Mouse (Mus musculus) cerebellum, adult 9-11 months (tissue): ENCODE data around the gene Pcsk6.

Experiments used
- DNase-seq: peaks from one replicate; pipeline ENCODE4 v3.0.0; 2022

Pcsk6 gene

DNA sequence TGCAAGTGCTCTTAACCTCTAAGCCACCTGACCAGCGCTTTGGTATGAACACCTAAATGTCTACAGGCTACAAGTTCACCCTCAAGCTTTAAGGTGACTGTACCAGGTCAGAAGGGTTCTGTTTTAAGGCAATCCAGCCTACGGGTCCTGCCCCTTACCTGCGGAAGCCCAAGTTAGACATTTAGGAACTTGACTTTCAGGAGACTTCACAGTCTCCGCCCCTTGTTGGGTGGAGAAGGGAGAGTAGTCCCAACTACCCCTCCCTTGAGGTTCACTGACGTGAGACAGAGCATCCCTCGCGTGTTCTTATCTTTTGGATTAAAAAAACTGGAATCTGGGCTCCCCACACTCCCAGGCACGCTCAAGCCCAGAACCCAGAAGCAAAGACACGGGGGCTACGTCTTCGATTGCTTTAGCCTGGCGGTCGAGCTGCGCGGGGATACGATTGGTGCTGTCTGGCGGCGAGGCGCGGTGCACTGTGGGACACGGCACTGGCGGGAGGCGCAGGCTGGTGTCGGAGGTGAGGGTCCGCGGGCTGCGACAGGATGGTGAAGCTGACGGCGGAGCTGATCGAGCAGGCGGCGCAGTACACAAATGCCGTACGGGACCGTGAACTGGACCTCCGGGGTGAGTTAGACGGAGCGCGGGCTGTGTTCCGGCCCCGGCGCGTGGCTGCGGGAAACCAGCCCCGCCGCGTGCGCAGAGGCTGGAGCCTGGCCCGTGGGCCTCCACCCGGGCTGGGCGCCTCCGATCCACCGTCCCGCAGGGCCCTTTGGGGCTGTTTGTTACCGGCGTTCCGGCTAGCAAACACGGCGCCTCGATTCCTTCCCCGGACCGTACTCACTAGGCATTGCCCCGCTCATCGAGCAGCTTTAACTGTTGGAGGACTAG is 198.8 kb downstream of the Pcsk6 start:
- DNase-seq = peak; percentile 84

DNA sequence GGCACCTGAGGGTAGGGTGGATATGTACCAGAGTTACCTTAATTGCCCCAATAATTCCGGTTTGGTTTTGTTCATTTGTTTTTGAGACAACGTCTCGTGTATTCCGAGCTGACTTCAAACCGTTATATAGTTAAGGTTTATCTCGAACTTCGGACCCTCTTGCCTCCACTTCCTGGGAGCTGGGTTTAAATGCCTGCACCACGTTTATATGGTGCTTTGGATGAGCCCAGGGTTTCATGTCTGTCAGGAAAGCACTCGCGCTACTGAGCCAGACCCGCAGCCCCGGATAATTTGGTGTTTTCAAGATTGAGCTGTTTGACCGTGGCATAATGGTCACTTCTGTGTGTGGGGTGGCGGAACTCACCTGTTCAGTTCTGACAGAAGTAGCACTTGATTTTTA is 199.5 kb downstream of the Pcsk6 start:
- DNase-seq = no peak

DNA sequence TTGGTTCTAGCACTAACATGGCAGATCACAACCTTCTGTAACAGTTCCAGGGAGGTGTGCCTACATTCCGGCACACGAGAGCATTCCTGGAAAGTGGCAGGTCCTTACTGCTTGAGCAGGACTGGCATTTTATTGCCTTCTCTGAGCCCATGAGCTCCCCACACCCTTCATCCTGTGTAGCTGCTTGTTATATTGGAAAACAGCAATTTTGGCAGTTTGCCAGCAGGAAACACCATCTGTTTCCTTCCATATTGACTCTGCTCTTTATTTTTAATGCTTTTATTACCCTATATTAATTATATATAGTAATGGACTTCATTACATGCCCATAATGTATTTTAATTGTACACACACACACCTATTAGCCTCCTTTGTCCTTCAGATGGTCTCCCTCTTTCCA is 214.9 kb downstream of the Pcsk6 start:
- peak; percentile 44 for DNase-seq

DNA sequence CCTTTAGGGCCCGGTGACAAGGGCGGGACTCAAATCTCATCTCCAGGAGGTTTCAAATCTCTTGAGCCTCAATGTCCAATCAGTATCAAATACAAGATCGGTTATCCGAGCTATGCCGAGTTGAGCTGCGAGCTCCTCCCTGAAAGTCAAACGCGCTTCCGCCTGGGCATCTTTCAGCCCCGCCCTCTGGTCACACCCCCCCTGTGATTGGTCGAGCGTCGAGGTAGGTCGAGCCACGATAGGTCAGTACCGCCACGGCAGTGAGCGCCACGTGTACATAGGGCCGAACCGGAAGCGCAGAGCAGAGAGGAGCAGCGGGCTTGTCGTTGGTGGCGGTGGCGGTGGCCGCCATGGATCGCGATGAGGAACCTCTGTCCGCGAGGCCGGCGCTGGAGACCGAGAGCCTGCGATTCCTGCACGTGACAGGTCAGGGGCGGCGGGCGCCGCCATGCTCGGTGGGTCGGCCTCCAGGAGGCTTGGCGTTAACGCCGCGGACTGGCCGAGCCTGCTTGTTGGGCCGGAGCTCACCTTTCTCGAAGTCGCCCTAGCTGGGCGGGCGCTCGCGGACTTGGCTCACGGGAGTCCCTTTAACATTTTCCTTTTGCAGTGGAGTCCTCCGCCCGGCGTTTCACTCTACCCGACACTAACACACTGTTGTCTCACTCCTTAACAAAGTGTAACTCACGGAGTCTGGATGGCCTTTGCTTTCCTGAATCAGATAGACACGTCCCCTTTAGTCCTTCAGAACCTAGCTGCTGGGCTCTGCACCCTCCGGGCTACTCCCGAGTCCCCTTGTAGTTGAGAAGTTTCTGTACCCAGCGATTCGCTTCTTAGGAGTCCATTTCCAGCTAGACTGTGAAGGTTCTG is 218.1 kb downstream of the Pcsk6 start, which contains the start of gene Selenos:
Gene Selenos, plus strand, starts transcription at position 286 of the 867 bp plus-strand sequence.
- peak; percentile 95 for DNase-seq

DNA sequence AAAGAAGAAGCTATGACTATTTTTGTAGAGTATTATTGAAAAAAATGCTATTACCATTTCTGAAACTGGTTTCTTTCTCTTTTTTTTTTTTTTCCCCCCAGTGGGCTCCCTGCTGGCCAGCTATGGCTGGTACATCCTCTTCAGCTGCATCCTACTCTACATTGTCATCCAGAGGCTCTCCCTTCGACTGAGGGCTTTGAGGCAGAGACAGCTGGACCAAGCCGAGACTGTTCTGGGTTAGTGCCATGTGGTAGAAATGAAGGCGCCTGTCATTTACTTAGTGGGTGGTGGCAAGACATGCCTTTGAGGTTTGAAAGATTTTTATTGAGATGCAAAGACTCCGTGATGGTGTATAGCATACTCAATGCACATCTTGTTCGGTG is 218.7 kb downstream of the Pcsk6 start:
- DNase-seq = peak; percentile 27

DNA sequence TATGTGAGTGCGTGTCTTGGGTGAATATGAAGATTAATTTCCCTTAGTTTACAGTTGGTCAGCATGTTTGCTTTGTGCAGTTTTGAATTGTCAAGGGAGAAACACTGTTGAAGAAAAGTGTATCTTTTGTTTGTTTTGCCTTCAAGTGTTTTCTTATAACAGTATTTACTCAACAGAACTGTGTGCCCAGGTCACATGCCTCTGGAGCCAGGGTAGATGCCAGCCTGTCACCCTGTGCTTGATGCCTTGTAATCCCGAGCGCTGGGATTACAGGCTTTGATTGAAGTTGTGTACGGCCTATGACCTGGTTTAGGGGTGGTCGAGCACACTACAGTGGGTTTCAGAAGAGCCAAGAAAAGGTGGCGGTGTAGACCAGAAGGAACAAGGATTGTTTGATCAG is 222.2 kb downstream of the Pcsk6 start:
- no peak for DNase-seq

DNA sequence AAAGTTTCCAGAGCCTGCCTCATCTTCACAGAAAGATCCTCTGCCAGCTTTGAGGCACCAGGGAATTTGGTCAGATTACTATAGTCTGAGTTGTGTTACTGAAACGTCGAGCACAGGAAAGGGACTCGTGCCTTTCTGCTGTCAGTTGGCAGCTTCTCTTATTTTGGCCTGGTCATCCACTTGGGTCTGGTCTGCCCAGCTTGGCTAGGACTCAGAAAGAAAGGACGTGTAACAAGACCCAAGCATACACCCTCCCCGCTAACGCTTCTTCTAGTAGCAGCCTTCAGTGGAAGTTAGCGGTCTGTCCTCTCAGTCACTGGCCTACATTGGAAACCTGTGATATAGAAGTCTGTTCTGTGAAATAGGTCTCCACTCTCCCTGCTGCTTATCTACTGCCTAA is 223.0 kb downstream of the Pcsk6 start:
- DNase-seq = no peak

DNA sequence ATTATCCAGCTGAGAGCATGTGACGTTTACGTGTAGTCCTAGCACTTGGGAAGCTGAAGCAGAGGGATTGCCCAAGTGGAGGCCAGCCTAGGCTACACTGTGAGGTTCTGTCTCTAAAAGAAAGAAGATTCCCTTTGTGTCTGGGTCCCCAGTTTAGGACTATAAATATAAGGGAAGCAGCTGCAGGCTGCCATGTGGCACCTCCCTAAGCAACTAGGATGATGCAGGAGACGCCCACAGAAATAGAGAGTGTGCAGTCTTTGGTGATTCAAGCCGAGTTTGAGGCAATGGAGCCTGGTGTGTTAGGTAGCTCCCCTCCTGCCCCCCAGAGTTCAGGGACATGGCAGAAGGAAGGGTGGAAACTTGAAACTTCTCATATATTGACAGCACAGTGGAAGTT is 226.1 kb downstream of the Pcsk6 start:
- DNase-seq = no peak

DNA sequence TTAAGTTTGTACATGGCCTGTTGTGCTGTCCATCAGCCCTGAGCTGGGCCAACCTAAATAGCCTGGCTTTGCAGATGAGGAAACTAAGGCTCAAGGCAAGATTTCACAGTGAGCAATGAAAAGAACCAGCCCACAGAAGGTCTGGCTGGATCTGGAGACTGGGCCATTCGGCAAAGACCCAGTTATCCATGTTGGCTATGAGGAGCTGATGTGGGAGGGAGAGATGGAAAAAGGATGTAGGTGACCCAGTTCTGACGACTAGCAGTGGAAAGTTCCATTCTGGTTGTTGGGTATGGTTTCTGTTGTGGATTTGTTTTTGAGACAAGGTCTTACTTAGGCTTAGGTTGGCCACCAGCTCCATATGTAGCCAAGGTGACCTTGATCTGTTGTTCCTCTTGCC is 226.5 kb downstream of the Pcsk6 start:
- no peak for DNase-seq

DNA sequence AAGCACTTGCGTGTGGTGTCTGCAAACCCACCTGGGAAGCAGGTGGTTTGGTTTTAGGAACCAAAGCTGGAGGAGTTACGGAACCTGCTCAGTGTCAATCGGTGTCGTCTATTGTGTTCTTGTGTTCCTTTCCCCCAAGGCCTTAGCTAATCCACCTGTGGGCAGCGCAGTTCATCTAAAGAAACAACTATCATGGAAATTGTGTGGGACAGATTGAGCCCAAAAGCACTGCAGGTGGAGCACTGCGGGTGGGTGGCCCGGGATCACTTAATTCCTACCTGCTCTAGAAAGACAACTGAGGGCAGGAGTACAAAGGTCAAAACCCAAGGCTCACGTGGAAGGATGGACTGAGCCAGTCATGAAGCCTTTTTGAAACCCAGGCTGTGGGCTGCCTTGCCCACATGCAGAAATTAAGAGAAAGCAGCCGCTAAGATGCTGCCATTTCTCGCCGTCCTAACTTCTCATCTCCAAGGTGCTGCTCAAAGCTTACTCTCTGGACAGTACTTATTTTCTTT is 229.2 kb downstream of the Pcsk6 start:
- DNase-seq = no peak

DNA sequence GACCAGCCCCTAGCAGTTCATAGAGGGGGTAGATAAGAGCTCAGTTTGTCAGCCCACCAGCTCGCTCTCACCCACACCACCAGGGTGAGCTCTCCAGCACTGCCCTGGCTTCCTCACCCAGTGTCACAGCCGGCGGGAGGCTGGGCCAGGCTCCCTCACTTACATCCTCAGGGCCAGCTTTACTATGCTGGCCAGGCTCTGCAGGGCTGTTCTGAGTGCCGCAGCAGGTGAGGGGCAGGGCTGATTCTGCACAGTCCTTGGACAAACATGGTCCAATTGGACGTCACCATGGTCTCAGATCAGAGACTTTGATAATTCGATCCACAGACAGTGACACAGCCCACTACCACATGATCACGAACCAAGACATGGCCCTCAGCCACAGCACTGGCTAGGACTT is 230.0 kb downstream of the Pcsk6 start:
- no peak for DNase-seq

DNA sequence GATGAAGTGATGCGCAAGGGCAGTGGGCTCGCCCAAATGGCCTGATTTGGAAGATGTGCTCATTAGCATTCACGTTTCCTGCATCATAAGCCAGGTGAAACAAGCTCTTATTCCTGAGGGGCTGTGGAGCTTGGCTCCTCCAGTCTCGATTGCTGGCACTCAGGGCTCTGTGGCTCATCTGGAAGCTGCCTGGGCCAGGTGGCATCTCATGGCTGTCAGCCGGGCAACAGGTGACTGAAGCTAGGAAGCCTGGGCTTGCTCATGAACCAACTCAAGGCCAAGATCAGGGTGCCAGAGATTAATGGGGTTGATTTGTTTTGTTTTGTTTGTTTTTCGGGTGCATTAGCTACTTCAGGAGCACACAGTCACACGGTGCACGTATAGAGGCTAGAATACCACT is 231.1 kb downstream of the Pcsk6 start:
- peak; percentile 39 for DNase-seq

DNA sequence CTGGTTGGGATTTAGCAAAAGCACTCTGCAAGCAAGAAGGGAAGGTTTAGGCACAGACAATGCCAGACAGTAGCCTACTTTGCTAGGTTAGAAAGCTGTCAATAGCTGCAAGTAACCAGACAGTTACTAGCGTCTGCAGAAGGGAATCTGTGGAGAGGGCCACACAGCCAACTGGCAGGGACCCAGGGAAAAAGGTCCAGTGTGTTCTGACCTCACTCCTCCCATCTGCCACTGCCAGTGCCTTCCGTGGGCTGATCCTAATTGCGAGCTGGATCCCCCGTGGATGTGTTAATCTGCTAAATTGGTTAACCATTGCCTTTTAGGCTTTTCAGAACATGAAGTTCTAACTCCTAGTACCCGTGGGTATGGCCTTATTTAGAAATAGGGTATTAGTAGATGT is 232.6 kb downstream of the Pcsk6 start:
- peak; percentile 58 for DNase-seq

DNA sequence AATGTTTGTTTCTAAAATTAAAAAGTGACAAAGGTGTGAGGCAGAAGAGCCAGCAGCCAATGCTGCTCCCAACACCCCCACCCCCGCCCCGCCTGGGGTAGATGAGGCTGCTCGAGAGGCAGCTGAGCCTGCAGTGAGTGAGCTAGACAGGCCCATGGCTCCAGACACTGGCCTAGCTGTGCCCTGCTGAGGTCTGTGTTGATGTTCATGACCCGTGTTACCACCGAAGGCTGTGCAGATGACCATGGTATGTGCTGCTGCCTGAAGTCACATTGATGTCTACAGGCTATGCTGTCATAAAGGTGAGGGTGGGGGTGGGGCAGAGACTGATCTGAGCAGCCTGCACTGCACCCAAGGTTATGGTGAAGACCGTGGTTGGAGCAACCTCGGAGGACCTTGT is 237.3 kb downstream of the Pcsk6 start:
- no peak for DNase-seq
